Mouse (Mus musculus) liver, embryonic 12.5 days (tissue): ENCODE measurements at regions not wholly inside any gene's neighbourhood (a gene's known extent, or its start where the extent isn't known, plus 50 kb on each side); places are given as distances from the start of the nearest gene placed in this dataset.

Experiments used
- ATAC-seq: fragments of 200-750 bp; cut with Nextera tagmentation; 2 replicates; pipeline ENCODE4 v1.8.0; 2017; ENCODE audit warnings: moderate number of reproducible peaks, mild to moderate bottlenecking, moderate library complexity
- H3K27ac ChIP-seq: fragments of 300-500 bp; sonication (generic); 2 replicates; pipeline ENCODE4 v1.5.1; 2016; ENCODE audit warnings: mild to moderate bottlenecking
- H3K27me3 ChIP-seq: fragments of 300-500 bp; sonication (generic); replicated peaks from 2 replicates; pipeline ENCODE4 v1.6.1; 2016; ENCODE audit warnings: mild to moderate bottlenecking, moderate library complexity
- H3K36me3 ChIP-seq: fragments of 300-500 bp; sonication (generic); 2 replicates; pipeline ENCODE4 v1.6.1; 2016; ENCODE audit warnings: mild to moderate bottlenecking, moderate library complexity
- H3K4me1 ChIP-seq: fragments of 300-500 bp; sonication (generic); 2 replicates; pipeline ENCODE4 v1.6.1; 2016
- H3K4me2 ChIP-seq: fragments of 300-500 bp; sonication (generic); 2 replicates; pipeline ENCODE4 v1.6.1; 2016; ENCODE audit warnings: mild to moderate bottlenecking, moderate library complexity
- H3K4me3 ChIP-seq: fragments of 300-500 bp; sonication (generic); 2 replicates; pipeline ENCODE4 v1.5.1; 2016; ENCODE audit warnings: mild to moderate bottlenecking, moderate library complexity
- H3K9ac ChIP-seq: fragments of 300-500 bp; sonication (generic); 2 replicates; pipeline ENCODE4 v1.6.1; 2016; ENCODE audit warnings: mild to moderate bottlenecking, moderate library complexity
- H3K9me3 ChIP-seq: fragments of 300-500 bp; sonication (generic); replicated peaks from 2 replicates; pipeline ENCODE4 v1.6.1; 2016; ENCODE audit warnings: mild to moderate bottlenecking, moderate library complexity
- WGBS: fragments of 180-500 bp; shearing (Covaris S2); methylation state at CpG from one replicate; pipeline ENCODE4 v1.1.7; 2016; ENCODE audit not compliant: insufficient replicate concordance; 5-methylcytosine and 5-hydroxymethylcytosine counted together

- ATAC-seq: no peak
- Histone ChIP-seq H3K27me3 (no peaks in the 10 kb centered on the region), H3K4me2 (no peak overlapping the region), H3K4me3 (no peak overlapping the region), H3K27ac (no peak overlapping the region), H3K9ac (no peak overlapping the region), H3K9me3 (no peaks in the 10 kb centered on the region), H3K36me3 (no peaks in the 10 kb centered on the region), H3K4me1 (no peaks in the 10 kb centered on the region)
- 66% methylated on average over 5 of the region's 5 CpGs for WGBS
Observed at GRCm38 (mm10) chr5:102242614-102243013, 172.9 kb upstream of the Wdfy3 start.

GRCm38 (mm10) chr5:102244706-102245105 lies 175.0 kb upstream of the Wdfy3 start:
- no peak overlapping the region for H3K9ac ChIP-seq
- no peak overlapping the region for H3K27ac ChIP-seq
- H3K4me2 ChIP-seq: no peak overlapping the region
- H3K36me3 ChIP-seq: no peaks in the 10 kb centered on the region
- ATAC-seq: no peak
- no peak overlapping the region for H3K4me3 ChIP-seq
- no peaks in the 10 kb centered on the region for H3K9me3 ChIP-seq
- whole genome bisulfite sequencing: 62% methylated on average over 6 of the region's 6 CpGs
- H3K27me3 ChIP-seq: no peaks in the 10 kb centered on the region
- H3K4me1 ChIP-seq: no peaks in the 10 kb centered on the region

GRCm38 (mm10) chr5:102248747-102249146 lies 179.0 kb upstream of the Wdfy3 start:
- WGBS: 76% methylated on average over 5 of the region's 5 CpGs

GRCm38 (mm10) chr5:102251076-102251475 lies 181.4 kb upstream of the Wdfy3 start:
- H3K36me3 ChIP-seq: no peaks in the 10 kb centered on the region
- no peak overlapping the region for H3K4me3 ChIP-seq
- H3K4me2 ChIP-seq: no peak overlapping the region
- no peaks in the 10 kb centered on the region for H3K9me3 ChIP-seq
- WGBS: 76% methylated on average over 7 of the region's 7 CpGs
- no peaks in the 10 kb centered on the region for H3K4me1 ChIP-seq
- no peaks in the 10 kb centered on the region for H3K27me3 ChIP-seq
- H3K9ac ChIP-seq: no peak overlapping the region
- no peak for ATAC-seq
- no peak overlapping the region for H3K27ac ChIP-seq

More at GRCm38 (mm10) chr5:102248747-102249146, 179.0 kb upstream of the Wdfy3 start:
- no peaks in the 10 kb centered on the region for H3K27me3 ChIP-seq
- no peak overlapping the region for H3K9ac ChIP-seq
- no peaks in the 10 kb centered on the region for H3K9me3 ChIP-seq
- no peak for ATAC-seq
- no peak overlapping the region for H3K27ac ChIP-seq
- H3K4me3 ChIP-seq: no peak overlapping the region
- no peaks in the 10 kb centered on the region for H3K4me1 ChIP-seq
- no peak overlapping the region for H3K4me2 ChIP-seq
- no peaks in the 10 kb centered on the region for H3K36me3 ChIP-seq

- Histone ChIP-seq H3K9ac (no peak overlapping the region), H3K9me3 (no peaks in the 10 kb centered on the region), H3K4me1 (no peaks in the 10 kb centered on the region), H3K4me3 (no peak overlapping the region), H3K27me3 (no peaks in the 10 kb centered on the region), H3K27ac (no peak overlapping the region), H3K36me3 (no peaks in the 10 kb centered on the region), H3K4me2 (no peak overlapping the region)
- WGBS: 55% methylated on average over 2 of the region's 2 CpGs
- no peak for ATAC-seq
Observed at GRCm38 (mm10) chr5:102253786-102254185, 184.1 kb upstream of the Wdfy3 start.

- H3K27me3 ChIP-seq: no peaks in the 10 kb centered on the region
- H3K9me3 ChIP-seq: no peaks in the 10 kb centered on the region
- no peaks in the 10 kb centered on the region for H3K36me3 ChIP-seq
- H3K27ac ChIP-seq: no peak overlapping the region
- no peak overlapping the region for H3K4me3 ChIP-seq
- no peaks in the 10 kb centered on the region for H3K4me1 ChIP-seq
- WGBS: 61% methylated on average over 2 of the region's 2 CpGs
- no peak for ATAC-seq
- no peak overlapping the region for H3K9ac ChIP-seq
- H3K4me2 ChIP-seq: no peak overlapping the region
Observed at GRCm38 (mm10) chr5:102257104-102257503, 187.4 kb upstream of the Wdfy3 start.

- no peak overlapping the region for H3K4me2 ChIP-seq
- H3K36me3 ChIP-seq: no peaks in the 10 kb centered on the region
- H3K27ac ChIP-seq: no peak overlapping the region
- H3K9ac ChIP-seq: no peak overlapping the region
- H3K4me3 ChIP-seq: no peak overlapping the region
- ATAC-seq: no peak
- 67% methylated on average over 5 of the region's 5 CpGs for WGBS
- H3K9me3 ChIP-seq: no peaks in the 10 kb centered on the region
- H3K4me1 ChIP-seq: no peaks in the 10 kb centered on the region
- no peaks in the 10 kb centered on the region for H3K27me3 ChIP-seq
Observed at GRCm38 (mm10) chr5:102261621-102262020, 191.9 kb upstream of the Wdfy3 start.

GRCm38 (mm10) chr5:102266451-102266850 lies 196.7 kb upstream of the Wdfy3 start:
- Histone ChIP-seq H3K27me3 (no peaks in the 10 kb centered on the region), H3K9ac (no peak overlapping the region), H3K36me3 (no peaks in the 10 kb centered on the region), H3K4me2 (no peak overlapping the region), H3K4me1 (no peaks in the 10 kb centered on the region), H3K4me3 (no peak overlapping the region), H3K27ac (no peak overlapping the region), H3K9me3 (no peaks in the 10 kb centered on the region)
- WGBS: 54% methylated on average over 11 of the region's 11 CpGs
- no peak for ATAC-seq

GRCm38 (mm10) chr5:102267150-102267549 lies 197.4 kb upstream of the Wdfy3 start:
- Histone ChIP-seq H3K27me3 (no peaks in the 10 kb centered on the region), H3K36me3 (no peaks in the 10 kb centered on the region), H3K27ac (no peak overlapping the region), H3K4me2 (no peak overlapping the region), H3K9me3 (no peaks in the 10 kb centered on the region), H3K9ac (no peak overlapping the region), H3K4me1 (no peaks in the 10 kb centered on the region), H3K4me3 (no peak overlapping the region)
- WGBS: 53% methylated on average over 3 of the region's 3 CpGs
- no peak for ATAC-seq

GRCm38 (mm10) chr5:102269204-102269603 lies 199.5 kb upstream of the Wdfy3 start:
- H3K27me3 ChIP-seq: no peaks in the 10 kb centered on the region
- H3K27ac ChIP-seq: no peak overlapping the region
- no peaks in the 10 kb centered on the region for H3K36me3 ChIP-seq
- H3K9me3 ChIP-seq: no peaks in the 10 kb centered on the region
- no peak for ATAC-seq
- no peak overlapping the region for H3K4me3 ChIP-seq
- no peak overlapping the region for H3K4me2 ChIP-seq
- no peaks in the 10 kb centered on the region for H3K4me1 ChIP-seq
- H3K9ac ChIP-seq: no peak overlapping the region
- 76% methylated on average over 9 of the region's 9 CpGs for WGBS

GRCm38 (mm10) chr5:102275621-102276020 lies 205.6 kb upstream of the Arhgap24 start:
- ATAC-seq: no peak
- H3K4me2 ChIP-seq: no peak overlapping the region
- no peak overlapping the region for H3K9ac ChIP-seq
- H3K36me3 ChIP-seq: no peaks in the 10 kb centered on the region
- no peaks in the 10 kb centered on the region for H3K9me3 ChIP-seq
- no peaks in the 10 kb centered on the region for H3K4me1 ChIP-seq
- H3K4me3 ChIP-seq: no peak overlapping the region
- no peak overlapping the region for H3K27ac ChIP-seq
- no peaks in the 10 kb centered on the region for H3K27me3 ChIP-seq
- 68% methylated on average over 3 of the region's 3 CpGs for WGBS

- Histone ChIP-seq H3K4me3 (no peak overlapping the region), H3K27me3 (no peaks in the 10 kb centered on the region), H3K4me1 (no peaks in the 10 kb centered on the region), H3K36me3 (no peaks in the 10 kb centered on the region), H3K9me3 (no peaks in the 10 kb centered on the region), H3K9ac (no peak overlapping the region), H3K27ac (no peak overlapping the region), H3K4me2 (no peak overlapping the region)
- WGBS: 61% methylated on average over 4 of the region's 4 CpGs
- ATAC-seq: no peak
Observed at GRCm38 (mm10) chr5:102287131-102287530, 194.1 kb upstream of the Arhgap24 start.

GRCm38 (mm10) chr5:102290866-102291265 lies 190.3 kb upstream of the Arhgap24 start:
- no peaks in the 10 kb centered on the region for H3K4me1 ChIP-seq
- H3K27ac ChIP-seq: no peak overlapping the region
- no peaks in the 10 kb centered on the region for H3K36me3 ChIP-seq
- H3K9me3 ChIP-seq: no peaks in the 10 kb centered on the region
- no peak overlapping the region for H3K4me3 ChIP-seq
- WGBS: 73% methylated on average over 7 of the region's 7 CpGs
- no peaks in the 10 kb centered on the region for H3K27me3 ChIP-seq
- no peak for ATAC-seq
- H3K4me2 ChIP-seq: no peak overlapping the region
- no peak overlapping the region for H3K9ac ChIP-seq
